Mouse (Mus musculus) left cerebral cortex, adult 11 months (tissue): ENCODE results near the gene Nck2.

ENCODE experiments used
- DNase-seq: peaks from one replicate; pipeline ENCODE4 v3.0.0; 2022; ENCODE audit warnings: low spot score

Gene Nck2

DNA sequence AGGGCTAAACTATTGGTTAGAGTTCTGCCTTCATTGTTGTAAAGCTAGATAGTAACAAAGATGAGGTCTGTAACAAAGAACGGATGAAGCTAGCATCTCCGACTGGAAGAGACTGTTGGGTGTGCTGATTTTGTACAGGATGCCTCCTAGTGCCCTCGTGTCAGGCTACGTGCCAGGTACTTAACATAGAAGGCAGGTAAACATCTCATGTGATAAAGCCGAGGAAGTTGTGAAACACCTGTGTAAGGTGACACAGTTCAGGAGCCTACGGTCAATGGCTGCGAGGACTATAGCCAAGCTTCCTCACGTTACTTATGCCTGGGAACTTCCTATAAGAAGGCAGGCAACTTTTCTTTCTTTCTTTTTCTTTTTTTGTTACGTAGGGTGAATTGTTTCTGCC is at the start of gene Nck2:
TSS of gene Nck2 (plus strand) at position 49 of the 400 bp plus-strand sequence.
- DNase-seq, result no peak

DNA sequence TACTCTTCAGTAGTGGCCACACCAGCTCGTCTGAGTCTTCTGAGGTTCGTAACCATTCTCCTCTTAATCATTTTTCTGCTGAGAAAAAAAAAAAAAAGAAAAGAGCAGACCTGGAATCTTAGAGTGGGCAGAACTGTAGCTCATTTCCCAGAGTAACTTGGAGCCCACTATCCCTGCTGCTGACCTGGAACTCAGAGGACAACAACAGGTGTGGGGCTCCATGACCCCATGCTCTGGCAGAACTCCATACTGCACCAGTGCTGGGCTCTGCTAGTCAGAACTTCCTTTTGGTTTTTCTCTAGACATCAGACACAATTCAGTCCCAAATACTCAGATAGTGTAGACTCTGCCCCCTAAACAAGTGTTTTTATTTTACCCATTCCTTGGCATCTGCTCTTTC is 49.3 kb upstream of the Nck2 start:
- no peak for DNase-seq

DNA sequence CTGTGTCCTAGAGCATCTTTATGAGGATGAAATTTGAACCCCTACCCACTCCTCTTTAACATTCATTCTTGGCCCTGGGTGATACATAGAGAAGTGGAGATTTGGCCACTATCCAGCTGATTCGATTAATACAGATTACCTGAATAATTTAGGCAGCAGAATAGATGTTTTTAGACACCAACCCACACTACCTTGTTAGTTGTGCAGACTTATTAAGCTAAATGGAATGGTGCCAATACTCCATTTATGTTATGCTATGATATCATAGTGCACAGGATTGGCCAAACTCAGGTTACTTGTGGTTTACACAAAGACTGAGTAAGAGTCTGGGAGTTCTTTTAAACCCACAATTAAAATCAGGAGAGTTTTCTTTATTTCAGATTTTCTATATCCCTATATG is 48.6 kb upstream of the Nck2 start:
- no peak for DNase-seq

DNA sequence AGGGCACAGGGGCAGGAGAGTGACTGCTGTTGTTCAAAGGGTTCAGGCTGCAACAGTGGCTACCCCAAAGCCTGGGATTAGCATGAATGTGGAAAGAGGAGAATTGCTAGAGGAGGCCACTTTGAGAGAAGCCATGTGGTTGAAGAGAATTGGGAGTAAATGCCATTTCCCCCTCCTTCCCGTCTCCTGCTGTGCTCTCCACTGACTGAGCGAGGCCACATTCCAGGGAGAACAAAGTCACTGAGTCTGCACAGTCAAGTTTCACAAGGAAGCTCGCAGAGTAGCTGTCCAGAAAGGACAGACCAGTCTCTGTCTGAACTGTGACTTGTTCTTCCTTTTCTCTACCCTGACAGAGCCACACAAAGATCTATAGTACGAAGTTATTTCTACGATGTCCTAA is 47.9 kb upstream of the Nck2 start:
- DNase-seq, result no peak

DNA sequence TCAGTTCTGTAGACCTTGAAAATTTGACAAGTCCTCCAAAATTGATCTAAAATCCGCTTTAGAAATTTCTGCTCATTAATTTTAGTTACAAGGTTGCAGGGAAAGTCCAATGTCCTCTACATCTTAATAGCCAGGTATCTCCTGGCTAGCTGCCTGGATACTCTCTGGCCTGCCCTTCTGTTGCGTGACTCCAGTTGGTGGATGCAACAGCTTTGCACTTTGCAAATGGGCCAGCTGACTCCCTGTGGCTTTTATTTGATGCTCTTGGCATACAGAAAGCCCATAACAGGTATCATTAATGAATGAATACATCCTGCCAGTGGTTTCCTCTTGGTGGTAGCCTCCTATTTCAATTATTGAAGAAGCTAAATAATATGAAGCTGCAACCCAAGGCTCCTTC is 47.3 kb upstream of the Nck2 start:
- DNase-seq, result no peak

DNA sequence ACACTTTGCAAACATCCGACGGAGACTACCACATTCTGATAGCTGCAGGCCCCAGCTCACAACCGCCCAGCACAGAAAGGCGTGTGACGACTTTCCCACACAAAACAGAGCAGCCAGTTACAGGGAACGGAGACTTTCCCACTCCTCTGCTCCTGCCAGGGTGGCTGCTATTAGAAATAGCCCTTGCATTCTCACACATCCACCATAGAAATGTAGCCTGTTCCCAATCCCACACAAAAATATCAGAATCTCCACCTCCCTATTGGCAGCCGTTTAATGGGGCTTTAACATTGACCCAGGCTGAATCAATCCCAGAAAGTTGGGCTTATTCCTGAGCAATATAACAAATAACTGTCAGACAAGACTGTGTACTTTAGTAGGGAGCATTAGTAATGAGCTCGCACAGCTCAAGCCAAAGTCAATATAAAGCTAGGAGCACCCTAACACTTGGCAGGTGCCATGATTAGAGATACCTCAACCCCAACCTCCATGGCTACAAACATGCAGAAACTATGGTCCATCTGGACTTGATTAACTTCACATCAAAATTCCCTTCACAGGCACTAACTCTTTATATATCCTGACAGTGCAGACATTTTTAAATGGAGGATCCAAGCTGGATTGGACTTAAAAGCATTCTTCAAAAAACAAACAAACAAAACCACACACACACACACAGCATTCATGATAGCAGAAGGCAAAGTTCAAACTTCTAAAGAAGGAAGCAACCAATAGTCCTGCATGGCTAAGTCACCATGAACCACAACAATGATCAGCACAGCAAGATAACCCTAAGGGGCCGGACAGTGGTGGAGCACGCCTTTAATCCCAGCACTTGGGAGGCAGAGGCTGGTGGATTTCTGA is 45.4 kb upstream of the Nck2 start:
- no peak for DNase-seq

DNA sequence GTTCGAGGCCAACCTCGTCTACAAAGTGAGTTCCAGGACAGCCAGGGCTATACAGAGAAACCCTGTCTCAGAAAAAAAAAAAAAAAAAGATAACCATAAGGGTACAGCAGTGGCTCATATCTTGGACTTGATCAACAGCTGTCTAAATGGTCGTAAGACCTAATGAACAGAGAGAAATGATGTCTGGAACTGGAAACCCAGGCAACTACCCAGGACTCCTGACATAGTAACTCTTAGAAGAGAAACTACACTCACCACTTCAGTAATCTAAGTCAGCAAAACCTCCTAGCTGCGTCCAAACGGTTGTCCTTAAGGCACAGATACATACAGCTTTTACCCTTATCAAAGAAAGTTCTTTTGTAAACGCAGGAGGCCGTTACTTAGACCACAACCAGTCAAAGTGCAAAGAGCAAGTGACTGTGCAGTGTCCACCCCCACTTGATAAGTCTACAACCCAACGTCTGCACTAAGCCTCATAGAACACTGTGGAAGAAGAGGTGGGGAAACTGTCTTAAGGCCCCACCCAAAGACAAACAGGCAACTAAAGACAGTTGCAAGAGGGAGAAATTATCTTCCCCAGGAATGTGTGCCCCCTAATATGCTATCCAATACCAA is 44.7 kb upstream of the Nck2 start:
- no peak for DNase-seq

DNA sequence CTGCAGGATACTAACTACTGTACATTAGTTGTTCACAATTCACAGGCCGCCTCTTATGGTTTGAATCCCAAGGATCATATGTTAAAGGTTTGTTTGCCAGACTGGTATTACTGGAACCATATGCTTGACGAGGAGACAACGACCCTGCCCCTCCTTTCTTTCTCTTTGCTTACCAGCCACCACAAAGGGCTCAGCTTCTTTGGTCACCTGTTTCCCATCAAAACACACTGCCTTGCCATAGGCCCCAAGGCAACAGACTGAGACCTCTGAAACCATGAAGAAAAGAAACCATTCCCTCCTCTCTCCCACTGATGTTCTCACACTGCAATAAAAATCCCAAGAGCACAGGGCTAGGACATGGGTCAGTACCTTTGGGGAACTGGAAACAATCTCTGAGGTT is 43.7 kb upstream of the Nck2 start:
- DNase-seq, result no peak

DNA sequence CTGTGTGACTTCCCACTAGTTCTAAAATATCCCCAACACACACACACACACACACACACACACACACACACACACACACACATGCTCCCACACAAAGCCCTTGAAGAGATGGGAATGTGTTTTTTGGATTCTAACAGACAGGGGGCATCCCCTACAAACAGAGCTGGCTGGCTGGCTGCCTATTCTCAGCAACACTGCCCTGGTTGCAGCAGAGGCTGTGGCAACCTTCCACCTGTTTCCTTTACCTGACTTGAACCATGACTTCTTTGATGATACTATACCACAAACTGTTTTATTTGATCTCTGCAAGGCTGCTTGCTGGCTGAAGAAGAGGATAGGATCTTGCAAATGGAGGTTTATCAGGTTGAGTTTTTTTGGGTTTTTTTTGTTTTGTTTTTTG is 41.0 kb upstream of the Nck2 start:
- DNase-seq, result no peak

DNA sequence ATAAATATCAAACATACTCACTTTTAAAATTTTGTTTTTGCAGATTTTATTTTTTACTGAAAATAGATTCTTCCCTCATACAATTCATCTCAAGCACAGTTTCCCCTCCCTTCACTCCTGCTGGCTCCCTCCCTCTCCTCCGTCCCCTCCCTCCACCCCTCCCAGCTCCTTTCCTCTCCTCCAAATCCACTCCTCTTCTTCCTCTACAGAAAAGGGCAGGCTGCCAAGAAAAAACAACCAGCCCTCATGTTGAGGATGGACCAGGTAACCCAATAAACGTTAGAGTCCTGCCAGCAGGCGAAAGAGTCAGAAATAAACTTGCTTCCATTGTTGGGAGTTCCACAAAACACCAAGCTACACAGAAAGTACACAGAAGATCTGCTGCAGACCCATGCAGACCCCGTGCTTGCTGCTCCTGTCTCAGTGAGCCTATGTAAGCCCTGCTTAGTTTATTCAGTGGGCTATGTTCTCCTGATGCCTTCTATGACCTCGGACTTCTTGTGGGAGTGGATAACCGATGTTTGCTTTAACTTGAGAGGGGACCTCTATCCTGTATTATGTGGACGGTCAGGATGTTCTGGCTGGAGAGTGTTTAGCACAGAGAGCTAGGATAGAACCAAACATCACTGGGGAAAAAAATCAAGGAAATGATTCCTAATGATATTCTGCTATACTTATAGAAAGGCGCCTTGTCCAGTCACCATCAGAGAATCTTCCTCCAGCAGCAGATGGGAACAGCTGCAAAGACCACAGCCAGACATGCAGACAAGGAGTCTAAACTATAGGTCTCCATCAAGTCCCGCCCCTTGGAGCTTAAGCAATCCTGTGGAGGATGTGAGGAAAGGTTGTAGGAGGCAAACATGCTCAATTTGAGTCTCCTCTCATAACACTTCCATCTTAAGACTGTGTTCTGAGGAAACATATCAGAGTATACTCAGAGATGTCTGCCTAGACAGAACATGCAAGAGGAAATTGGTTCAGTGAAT is 39.4 kb upstream of the Nck2 start:
- DNase-seq, result no peak

DNA sequence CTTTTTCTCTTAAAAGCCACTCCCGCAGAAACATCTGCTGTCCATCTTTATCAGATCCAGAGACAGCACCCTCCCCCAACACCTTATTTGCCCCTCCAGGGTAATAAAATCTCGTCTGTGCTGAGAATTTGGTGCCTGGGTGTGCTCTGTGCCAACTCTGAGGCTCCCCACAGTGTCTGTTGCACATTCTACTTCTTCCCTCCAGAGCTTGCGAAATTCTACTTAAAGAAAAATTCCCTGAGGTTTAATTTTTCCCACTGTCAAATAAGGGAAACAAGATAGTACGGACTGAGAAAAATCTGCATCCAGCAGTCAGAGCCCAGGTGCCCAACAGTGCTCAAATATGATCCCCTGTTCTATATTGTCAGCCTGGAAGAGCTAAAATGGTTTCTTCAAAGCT is 35.4 kb upstream of the Nck2 start:
- DNase-seq, result no peak

DNA sequence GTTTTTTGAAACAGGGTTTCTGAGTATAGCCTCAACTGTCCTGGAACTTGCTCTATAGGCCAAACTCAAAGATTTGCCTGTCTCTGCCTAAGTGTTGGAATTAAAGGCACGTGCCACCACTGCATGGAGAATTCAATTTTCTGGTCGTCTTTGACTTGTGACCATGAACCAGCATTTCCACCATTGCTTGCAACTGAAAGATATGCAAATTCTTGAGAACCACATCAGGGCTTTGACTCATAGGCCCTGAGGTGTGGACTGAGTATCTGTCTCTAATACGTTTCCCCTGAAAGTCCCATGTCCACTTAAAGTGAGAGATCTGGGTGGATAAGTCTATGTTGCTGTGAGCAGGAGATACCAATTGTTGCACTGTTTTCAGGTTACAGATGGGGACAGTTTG is 31.6 kb upstream of the Nck2 start:
- no peak for DNase-seq

DNA sequence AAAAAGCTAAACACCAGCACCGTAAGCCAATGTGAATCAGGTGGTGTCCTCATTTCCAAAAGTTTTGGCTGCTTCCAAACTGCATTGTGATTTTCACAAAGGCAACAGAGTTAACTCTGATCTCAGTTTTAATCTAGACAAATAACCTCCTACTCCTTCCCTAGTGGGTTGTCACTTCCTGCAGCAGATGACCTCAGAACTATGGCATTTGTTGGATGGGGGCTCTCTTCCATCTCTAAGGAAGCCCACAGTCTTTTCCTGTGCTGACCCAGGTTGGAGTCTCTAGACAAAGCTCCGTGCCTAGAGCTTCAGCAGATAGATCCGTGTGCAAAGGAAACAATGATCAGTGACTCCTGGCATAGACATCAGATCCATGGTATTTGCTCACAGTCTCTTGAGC is 31.1 kb upstream of the Nck2 start:
- DNase-seq, result no peak

DNA sequence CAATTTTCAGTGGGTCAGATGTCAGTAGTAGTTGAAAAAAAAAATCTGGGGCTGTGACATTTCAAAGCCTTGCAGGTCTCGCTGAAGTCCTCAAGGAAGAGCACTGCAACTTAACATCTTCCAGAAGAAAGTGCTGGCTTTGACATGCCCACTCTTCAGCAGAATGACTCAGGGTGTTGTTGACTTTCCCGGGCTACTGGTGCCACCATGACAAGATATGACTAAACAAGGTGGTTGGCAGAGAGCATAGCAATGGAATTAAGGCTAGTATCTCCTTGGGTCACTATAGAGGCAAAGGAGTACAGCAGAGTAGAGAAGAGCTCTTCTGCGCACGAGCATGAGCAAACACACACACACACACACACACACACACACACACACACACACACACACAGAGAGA is 30.6 kb upstream of the Nck2 start:
- no peak for DNase-seq

DNA sequence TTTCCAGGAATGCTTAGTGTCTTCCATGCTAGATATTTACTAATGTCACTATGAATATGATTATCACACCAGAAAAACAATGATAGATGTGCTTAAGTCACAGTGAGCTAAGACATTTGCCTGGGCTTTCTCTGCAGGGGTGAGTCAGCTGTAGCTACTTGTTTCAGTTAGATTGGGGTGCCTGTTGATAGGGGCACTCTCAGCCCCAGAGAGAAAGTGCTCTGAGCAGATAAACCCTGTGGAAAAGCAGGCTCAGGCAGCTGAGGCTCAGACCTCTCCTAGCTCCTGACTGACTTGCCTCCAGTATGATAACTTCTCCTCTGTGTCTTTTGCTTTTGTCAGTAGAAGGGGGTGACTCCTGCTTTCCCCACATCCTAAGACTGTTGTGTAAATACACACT is 30.2 kb upstream of the Nck2 start:
- no peak for DNase-seq

DNA sequence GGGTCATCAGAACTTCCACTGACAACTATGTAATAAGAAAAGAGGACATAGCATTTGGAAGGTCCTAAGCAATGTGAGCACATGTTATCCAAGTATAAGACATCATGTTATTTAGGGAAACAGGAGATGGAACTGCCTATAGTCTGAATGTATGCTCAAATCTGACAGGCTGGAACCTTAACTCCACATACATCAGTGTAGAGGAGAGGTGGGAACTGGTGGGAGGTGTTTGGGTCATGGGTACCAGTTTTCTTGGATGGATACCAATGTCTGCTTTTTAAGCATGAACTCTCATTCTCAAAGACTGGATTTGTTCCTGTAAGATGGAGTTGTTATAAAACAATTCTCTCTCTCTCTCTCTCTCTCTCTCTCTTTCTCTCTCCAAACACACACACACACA is 29.4 kb upstream of the Nck2 start:
- DNase-seq, result peak; percentile 7

DNA sequence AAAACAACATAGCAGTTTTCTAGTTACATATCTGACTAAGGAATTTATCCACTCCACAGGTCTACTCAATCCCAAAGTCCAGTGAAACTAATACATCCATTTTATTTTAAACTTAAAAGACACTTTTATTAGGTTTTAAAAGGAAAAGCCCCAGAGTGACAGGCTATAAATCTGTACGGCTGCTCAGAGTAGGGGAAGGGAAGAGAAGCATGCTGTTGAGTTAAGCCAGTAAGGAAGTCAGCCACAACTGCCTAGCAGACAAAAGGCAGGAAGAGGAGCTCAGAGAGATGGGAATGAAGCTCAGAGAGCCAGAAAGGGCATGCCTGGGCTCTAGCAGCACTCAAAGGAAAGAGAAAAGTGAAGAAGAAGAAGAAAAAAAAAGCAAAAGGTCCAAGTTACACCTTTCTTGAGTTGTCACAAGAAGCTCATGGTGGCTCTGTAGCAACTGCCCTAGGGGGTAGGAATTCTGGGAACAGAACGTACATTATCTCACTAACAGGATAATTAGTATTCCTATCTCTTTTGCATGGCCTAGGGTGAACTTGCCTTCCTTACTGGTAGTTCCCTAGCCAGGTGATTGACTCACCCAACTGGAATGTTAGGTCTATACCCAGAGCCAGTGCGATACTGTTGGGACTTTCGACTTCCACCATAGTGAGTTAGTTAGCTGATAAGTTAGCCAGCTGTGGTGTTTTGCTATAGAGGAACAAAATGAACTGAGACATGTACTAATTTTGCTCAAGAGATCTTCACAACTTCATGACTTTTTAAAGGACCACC is 21.2 kb upstream of the Nck2 start:
- DNase-seq, result no peak

DNA sequence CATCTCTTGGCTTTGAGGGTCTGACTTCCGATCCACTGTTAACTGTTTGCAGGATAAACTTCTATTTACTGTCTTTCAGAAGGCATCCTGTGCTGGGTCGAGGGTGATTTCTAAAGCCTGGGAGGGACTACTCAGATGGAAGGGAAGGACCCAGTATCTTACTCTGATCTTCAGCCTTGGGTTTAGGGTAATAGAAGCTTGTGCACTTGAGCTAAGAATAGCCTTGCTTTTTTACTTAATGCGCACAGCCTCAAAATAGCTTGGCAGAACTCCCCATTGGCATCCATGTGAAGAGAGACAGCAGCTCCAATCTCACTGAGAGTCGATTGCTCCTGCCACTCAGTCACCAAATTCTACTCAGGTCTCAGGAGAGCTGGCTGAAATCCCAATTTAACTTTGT is 17.9 kb upstream of the Nck2 start:
- DNase-seq, result no peak

DNA sequence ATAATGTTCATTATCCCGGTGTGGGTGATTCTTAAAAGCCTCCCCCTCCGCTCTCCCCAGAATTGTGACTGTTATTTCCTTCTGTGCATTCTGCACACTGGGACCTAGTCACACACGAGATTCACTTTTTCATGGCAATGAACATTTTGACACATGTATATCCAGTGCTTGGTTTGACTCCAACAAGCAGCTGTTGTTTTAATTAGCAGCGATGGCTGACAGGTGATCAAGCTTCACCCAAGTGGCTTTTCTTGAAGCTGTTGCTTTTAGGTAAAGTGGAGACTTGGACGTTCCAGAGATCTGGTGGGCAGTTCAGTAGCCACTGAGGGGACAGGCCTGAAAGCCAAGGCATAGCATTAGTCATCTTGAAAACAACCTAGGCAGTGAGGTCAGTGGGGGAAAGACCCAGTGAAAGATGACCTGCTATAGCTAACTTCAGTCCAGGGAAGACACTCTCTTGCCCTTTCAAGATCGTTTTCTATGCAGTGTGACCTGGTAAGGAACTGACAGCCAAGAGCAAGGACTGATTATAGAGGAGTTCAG is 17.3 kb upstream of the Nck2 start:
- DNase-seq, result no peak

DNA sequence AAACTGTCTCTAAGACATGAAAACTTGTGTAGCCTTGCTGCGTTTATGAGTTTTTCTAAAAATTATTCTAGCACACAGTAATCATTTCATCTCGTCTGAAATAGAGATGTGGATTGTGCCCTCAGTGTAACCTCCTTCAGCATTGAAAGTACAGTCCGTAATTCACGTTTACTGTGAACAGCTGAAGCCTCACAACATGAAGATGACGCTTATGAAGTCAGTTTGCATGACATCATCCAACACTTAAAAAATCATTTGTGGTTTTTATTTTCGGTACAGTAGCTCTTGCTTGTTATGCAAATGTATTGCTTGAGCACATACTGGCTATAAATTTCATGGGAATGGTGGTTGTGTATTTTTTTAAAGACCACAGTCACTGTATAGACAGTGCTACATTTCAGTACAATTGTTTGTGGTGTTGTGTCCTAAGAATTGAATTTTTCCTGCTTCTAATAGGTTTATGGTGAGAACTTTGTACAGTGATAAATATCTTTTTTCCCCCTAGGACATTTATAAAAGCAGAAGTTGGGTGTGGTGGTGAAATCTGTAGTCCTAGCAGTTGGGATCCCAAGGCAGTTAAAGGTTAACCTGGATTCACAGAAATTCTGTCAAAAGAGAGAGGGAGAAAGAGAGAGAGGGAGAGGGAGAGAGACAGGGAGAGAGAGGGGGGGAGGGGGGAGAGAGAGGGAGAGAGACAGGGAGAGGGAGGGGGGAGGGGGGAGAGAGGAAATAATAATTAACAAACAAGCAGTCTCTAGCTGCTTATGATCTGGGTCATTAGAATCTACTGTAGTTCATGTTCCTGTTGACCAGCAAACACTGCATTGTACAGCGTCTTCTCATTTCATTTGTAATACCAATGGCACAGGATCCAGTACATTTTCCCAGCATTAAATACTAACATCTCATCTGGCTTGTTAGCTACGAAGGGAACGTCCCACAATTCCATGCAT is 14.2 kb upstream of the Nck2 start:
- DNase-seq, result no peak
